Mouse (Mus musculus) kidney, postnatal 4 days (tissue): Measurements from ENCODE around the gene Pou2f1.
A peak's percentile ranks its signal among the peaks of the same experiment; 100 is the strongest.
"Not testable (repeated sequence)": the region's sequence is repeated elsewhere in the genome, so short reads cannot be mapped to it uniquely, and the experiment has no call there.

Source experiments
- DNase-seq, 2 experiments: peaks; one replicate each; pipeline ENCODE4 v3.0.0; 2021; ENCODE audit warnings: mixed read lengths in 2 of 2

Pou2f1 gene

GRCm38 (mm10) chr1:166003181-166004022 is 924 bp upstream of the Pou2f1 start:
- peak; percentile 95 to 97 for DNase-seq

- DNase-seq = peak; percentile 63 to 73
Measured at GRCm38 (mm10) chr1:166001904-166002489, 481 bp downstream of the Pou2f1 start.

- DNase-seq = peak; percentile 49 to 71
Measured at GRCm38 (mm10) chr1:166001121-166001903, 1.2 kb downstream of the Pou2f1 start.

- DNase-seq = peak; percentile 31 to 54
Measured at GRCm38 (mm10) chr1:166000601-166001120, 1.8 kb downstream of the Pou2f1 start.

- no peak for DNase-seq
Measured at GRCm38 (mm10) chr1:165999709-166000108, 2.8 kb downstream of the Pou2f1 start.

- DNase-seq = no peak
Measured at GRCm38 (mm10) chr1:165995661-165996055, 6.8 kb downstream of the Pou2f1 start.

- DNase-seq = not testable (repeated sequence)
Measured at GRCm38 (mm10) chr1:165995011-165995660, 7.3 kb downstream of the Pou2f1 start.

- no peak for DNase-seq
Measured at GRCm38 (mm10) chr1:165994279-165994678, 8.2 kb downstream of the Pou2f1 start.

- DNase-seq = no peak
Measured at GRCm38 (mm10) chr1:165993270-165994156, 9.0 kb downstream of the Pou2f1 start.

GRCm38 (mm10) chr1:165988536-165988935 is 13.9 kb downstream of the Pou2f1 start:
- no peak for DNase-seq

GRCm38 (mm10) chr1:165988072-165988471 is 14.4 kb downstream of the Pou2f1 start:
- no peak for DNase-seq

- no peak for DNase-seq
Measured at GRCm38 (mm10) chr1:165985743-165986360, 16.6 kb downstream of the Pou2f1 start.

- no peak for DNase-seq
Measured at GRCm38 (mm10) chr1:165985186-165985585, 17.3 kb downstream of the Pou2f1 start.

- DNase-seq = no peak
Measured at GRCm38 (mm10) chr1:165976672-165977448, 25.6 kb downstream of the Pou2f1 start.

GRCm38 (mm10) chr1:165969001-165969690 is 33.3 kb downstream of the Pou2f1 start:
- no peak for DNase-seq

GRCm38 (mm10) chr1:165967027-165967654 is 35.3 kb downstream of the Pou2f1 start:
- DNase-seq = peak; percentile 65 to 66

- DNase-seq = no peak
Measured at GRCm38 (mm10) chr1:165966156-165966914, 36.1 kb downstream of the Pou2f1 start.

- DNase-seq = no peak
Measured at GRCm38 (mm10) chr1:165961676-165962364, 40.7 kb downstream of the Pou2f1 start.
